Mouse (Mus musculus) right cerebral cortex, postnatal 10 days (tissue): ENCODE data around the gene Ttc33.
A peak's percentile ranks its signal among the peaks of the same experiment; 100 is the strongest.

Experiments
- DNase-seq, 2 experiments: peaks; one replicate each; pipeline ENCODE4 v3.0.0; 2021; ENCODE audit warnings: low spot score in 2 of 2

Ttc33 gene

GRCm38 (mm10) chr15:5241304-5242201 is 56.2 kb downstream of the Ttc33 start:
- peak; percentile 67 to 68 for DNase-seq

- no peak for DNase-seq
Observed at GRCm38 (mm10) chr15:5242241-5243035, 57.1 kb downstream of the Ttc33 start.

- DNase-seq, result no peak
Observed at GRCm38 (mm10) chr15:5243036-5243958, 58.0 kb downstream of the Ttc33 start.

GRCm38 (mm10) chr15:5243959-5244905 is 58.9 kb downstream of the Ttc33 start, which contains the start of gene Ptger4:
Gene Ptger4 (minus strand): TSS chr15:5244187.
- DNase-seq, result peak; percentile 92 to 93

GRCm38 (mm10) chr15:5250182-5250581 is 64.9 kb downstream of the Ttc33 start:
- DNase-seq, result no peak

GRCm38 (mm10) chr15:5260183-5260582 is 74.9 kb downstream of the Ttc33 start:
- no peak for DNase-seq

GRCm38 (mm10) chr15:5261004-5261403 is 75.7 kb downstream of the Ttc33 start:
- DNase-seq, result no peak

GRCm38 (mm10) chr15:5262095-5262667 is 76.9 kb downstream of the Ttc33 start:
- no peak for DNase-seq

- DNase-seq, result no peak
Observed at GRCm38 (mm10) chr15:5262874-5263504, 77.7 kb downstream of the Ttc33 start.

- no peak for DNase-seq
Observed at GRCm38 (mm10) chr15:5266095-5266494, 80.8 kb downstream of the Ttc33 start.
